Mouse (Mus musculus): ENCODE measurements around the gene Tmem199.

Gene Tmem199

DNA sequence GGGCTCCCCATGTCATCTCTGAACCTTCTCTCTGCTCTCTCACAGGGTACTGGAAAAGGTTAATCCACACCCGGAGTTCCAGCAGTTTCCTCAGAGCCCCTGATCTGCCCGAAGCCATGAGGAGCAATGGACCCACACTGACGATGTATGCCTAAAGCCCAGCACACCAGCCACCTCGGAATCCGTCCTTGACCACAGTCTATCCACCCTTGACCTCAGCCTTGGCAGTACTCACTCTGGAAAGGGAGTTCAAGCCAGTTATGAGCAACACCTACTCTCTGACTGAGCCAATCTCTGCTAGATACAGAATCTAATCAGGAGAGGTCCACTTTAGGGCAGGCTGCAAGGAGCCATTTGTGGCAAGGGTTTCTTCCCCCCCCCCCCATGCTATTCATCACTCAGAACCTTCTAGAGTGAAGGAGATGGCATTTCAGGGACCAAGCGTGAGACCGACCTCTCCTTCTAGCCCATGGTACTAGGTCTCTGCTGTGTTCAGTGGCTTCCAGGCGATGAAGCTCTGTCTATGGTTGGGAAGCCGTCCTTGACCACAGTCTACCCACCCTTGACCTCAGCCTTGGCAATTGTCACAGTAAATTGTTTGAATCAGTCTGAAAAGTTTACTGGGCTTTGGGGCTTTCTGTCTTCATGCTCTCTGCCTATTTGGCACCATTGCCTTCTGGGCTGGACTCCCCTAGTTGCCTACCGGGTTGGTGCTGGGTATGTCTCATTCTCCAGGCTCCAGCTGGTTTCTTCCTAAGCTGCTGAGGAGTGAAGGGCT is 40.5 kb downstream of the Tmem199 start:
- DNase-seq, result no peak

DNA sequence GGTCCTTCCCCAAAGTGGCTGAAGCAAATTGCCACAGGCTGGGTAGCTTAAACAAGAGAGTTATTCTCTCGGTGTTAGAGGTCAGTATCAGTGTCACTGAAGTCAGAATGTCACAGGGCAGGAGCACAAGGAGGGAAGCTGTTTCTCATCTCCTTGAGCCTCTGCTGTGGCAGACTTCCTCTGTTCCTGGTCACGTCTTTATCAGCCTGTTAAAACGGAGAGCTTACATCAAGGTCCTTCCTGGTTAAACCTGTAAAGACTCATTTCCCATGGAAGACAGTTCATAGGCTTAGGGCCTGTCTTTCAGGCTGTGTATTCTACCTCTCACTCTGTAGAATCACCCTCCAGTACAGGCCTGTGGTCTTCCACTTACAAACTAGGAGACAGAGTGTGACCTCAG is 44.0 kb downstream of the Tmem199 start:
- no peak for DNase-seq

DNA sequence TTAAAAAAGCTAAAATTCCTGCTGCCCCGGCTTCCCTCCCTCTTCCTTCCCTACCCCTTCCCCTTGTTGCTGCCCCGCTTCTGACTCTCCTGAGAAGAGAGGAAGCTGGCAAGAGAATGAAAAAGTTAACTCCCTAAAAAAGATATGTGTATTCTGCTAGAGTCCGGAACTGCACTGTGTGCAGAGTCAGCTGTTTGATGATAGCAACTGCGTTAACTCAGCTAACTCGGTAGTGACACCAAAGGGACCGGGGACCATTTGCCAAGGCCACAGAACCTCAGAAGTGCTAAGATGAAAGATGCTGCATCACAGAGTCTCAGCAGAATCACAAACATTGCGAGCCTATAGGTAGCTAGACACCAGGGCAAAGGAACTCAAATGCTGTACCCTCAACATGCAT is 44.5 kb downstream of the Tmem199 start:
- no peak for DNase-seq

DNA sequence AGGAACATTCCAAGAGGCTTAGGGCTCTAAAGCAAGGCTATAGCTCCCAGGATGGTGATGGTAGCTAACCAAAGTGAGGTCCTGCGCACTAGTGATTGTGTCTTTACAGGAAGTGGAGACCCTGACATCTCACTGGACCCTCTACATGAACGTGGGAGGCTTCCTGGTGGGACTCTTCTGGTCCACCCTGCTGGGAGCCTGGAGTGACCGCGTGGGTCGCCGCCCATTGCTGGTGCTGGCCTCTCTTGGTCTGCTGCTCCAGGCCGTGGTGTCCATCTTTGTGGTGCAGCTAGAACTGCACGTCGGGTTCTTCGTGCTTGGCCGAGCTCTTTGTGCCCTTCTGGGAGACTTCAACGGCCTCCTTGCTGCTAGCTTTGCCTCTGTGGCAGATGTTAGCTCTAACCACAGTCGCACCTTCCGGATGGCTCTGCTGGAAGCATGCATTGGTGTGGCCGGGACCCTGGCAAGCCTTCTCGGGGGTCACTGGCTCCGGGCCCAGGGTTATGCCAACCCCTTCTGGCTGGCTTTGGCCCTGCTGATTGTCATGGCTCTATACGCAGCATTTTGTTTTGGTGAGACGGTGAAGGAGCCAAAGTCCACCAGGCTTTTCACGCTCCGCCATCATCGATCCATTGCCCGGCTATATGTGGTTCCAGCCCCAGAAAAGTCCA is 45.6 kb downstream of the Tmem199 start:
- DNase-seq, result no peak

DNA sequence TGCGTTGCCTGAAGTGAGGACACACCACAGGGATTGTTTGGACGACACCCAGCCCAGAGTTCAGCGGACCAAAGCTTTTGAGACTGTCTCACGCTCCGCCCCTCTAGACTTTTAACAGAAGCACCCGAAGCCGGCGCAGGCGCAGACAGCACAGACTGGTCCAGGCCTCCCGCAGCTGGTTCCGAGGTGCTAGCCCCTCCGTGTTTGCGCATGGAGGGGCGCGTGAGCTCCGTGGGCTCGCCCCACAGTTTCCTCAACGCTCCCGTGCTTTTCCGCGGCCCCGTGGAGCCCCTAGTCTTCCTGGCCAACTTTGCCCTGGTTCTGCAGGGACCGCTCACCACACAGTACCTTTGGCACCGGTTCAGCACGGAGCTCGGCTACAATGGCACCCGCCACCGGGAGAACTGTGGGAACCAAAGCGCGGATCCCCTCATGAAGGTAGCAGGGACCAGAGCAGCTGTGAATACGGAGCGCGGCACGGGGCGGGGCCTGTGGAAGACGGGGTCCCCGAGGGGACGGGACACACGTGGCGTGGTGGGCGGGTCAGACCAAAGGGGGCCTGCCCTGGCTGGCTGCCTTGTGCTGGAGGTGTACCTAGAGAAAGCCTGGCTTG is 46.3 kb downstream of the Tmem199 start, which contains the start of gene Slc46a1:
Gene Slc46a1, plus strand, starts transcription at position 130 of the 613 bp plus-strand sequence.
- DNase-seq, result peak; percentile 63

DNA sequence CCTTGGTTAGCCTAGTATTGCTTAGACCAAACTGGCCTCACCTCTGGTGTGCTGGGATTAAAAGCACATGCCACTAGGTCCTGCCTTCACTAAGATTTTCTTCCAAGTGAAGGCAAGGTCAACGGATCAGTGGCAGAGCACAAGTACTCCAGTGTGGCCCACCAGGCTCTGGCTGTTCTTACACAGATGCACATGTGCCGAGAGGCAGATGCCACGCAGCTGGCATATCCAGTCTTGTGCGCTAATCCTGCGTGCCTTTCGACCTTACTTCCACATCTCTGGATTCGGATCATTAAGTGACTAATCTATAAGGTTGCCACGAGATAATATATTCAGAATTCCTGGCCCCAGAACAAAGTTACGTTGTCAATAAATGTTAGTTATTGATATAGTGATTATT is 46.9 kb downstream of the Tmem199 start:
- no peak for DNase-seq

DNA sequence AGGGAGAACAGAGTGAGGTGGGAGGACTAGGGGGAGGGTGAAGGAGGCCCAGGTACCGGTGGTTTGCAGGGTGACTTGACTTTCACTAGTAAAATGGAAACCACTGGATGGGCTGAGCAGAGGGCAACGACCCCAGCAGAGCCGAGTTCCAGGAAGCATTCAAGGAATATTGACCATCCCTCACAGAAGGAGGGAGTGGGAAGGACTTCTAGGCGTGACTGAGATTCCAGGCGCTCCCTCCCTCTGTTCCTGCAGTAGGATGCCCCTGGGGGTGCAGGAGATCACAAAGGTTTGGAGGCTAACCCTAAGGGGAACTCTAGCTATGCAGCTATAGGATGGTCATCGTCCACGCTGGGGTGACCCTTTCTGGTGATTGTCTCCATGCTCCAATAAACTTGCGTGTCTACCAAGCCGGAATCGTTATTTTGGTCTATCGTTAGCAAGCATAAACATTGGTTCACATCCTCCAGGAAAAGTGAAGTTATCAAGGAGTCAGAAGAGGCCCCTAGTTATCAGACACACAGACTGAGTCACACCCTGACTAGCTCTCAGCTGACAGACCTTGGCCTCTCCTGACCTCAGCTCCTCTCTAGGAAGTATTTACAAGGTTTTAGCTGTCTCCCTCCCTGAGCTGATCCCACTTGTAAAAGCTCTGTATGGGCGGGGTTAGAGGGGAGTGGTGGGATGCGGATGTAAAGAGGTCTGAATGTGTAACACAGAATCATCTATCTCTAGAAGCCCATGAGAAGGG is 48.5 kb downstream of the Tmem199 start:
- DNase-seq, result no peak

DNA sequence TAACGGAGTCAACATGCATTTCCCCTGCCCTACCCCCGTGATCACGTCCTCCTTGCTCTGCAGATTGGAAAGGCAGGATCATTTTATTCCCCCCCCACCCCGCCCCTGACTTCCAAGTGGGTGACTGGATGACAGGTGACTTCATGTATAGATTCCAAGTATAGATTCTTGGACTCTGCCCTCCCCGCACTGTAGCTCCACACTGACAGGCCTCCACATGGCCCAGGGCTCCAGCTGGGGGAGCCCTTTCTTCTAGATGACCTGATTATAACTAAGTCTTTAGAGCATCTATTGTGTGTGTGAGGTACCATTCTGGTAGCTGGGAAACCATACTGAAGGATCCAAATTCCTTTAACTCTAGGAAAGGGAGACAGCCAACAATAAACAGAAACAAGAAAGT is 49.3 kb downstream of the Tmem199 start:
- no peak for DNase-seq

DNA sequence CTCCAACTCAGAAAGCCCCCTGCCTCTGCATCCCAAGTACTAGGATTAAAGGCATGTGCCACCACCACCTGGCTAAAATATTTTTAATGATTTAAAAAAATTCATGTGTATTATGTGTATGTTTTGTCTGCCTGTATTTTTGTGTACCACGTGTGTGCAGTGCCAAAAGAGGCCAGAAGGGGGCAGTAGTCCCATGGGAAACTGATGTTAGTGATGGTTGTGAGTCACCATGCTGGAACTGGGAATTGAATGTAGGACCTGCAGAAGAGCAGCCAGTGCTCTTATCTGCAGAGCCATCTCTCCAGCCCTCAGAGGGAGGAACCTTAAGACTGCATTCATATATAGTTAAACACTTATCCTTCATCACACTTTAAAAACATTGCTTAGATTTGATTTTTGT is 50.1 kb downstream of the Tmem199 start:
- DNase-seq, result no peak

DNA sequence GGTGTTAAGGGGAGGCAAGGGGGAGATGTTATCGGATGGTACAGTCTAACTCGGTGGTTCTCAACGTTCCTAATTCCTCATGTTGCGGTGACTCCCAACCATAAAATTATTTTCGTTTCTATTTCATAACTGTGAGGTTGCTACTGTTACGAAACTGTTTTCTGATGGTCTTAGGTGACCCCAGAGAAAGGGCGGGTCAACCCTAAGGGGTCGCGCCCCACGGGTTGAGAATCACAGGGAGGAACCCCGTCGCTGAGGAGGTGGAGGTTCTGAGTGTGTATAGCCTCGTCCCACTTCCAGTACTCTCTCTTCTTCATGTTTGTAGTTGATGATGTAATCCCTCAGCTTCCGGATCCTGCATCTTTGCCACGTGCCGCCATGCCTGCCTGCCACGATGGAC is 53.2 kb downstream of the Tmem199 start:
- DNase-seq, result no peak

All from cerebellum, adult 9-10 months (tissue).